Mouse (Mus musculus) embryonic facial prominence, embryonic 14.5 days (tissue): ENCODE results near the gene Gm20388. TPM values are rescaled to one million over a fixed set of nuclear protein-coding genes. Genes with fewer than 3 reads are reported as not detected.
A peak's percentile ranks its signal among the peaks of the same experiment; 100 is the strongest.

Source experiments
- ATAC-seq: fragments of 200-750 bp; cut with Nextera tagmentation; 2 replicates; pipeline ENCODE4 v1.8.0; 2017; ENCODE audit warnings: low read depth, moderate number of reproducible peaks, moderate TSS enrichment
- DNase-seq: peaks from one replicate; pipeline ENCODE4 v3.0.0-alpha.2; 2015; ENCODE audit warnings: low spot score
- H3K27ac ChIP-seq: fragments of 300-500 bp; sonication (generic); replicated peaks from 2 replicates; pipeline ENCODE4 v1.5.1; 2014; ENCODE audit warnings: low read depth, mild to moderate bottlenecking, low read length, moderate library complexity
- H3K27me3 ChIP-seq: fragments of 300-500 bp; sonication (generic); replicated peaks from 2 replicates; pipeline ENCODE4 v1.6.1; 2014; ENCODE audit warnings: low read length; ENCODE audit not compliant: control insufficient read depth, insufficient read depth
- H3K36me3 ChIP-seq: fragments of 300-500 bp; sonication (generic); 2 replicates; pipeline ENCODE4 v1.6.1; 2014; ENCODE audit warnings: low read length, mixed read lengths; ENCODE audit not compliant: control insufficient read depth, insufficient read depth
- H3K4me1 ChIP-seq: fragments of 300-500 bp; sonication (generic); 2 replicates; pipeline ENCODE4 v1.6.1; 2014; ENCODE audit warnings: antibody characterized with exemption, low read length; ENCODE audit not compliant: control insufficient read depth, insufficient read depth
- H3K4me2 ChIP-seq: fragments of 300-500 bp; sonication (generic); 2 replicates; pipeline ENCODE4 v1.6.1; 2014; ENCODE audit warnings: low read depth, mild to moderate bottlenecking, low read length, moderate library complexity, mixed read lengths
- H3K4me3 ChIP-seq: fragments of 300-500 bp; sonication (generic); 2 replicates; pipeline ENCODE4 v1.5.1; 2014; ENCODE audit warnings: low read depth, mild to moderate bottlenecking, low read length
- H3K9ac ChIP-seq: fragments of 300-500 bp; sonication (generic); 2 replicates; pipeline ENCODE4 v1.6.1; 2014; ENCODE audit warnings: low read depth, mild to moderate bottlenecking, low read length, moderate library complexity, mixed read lengths
- H3K9me3 ChIP-seq: fragments of 300-500 bp; sonication (generic); 2 replicates; pipeline ENCODE4 v1.6.1; 2016; ENCODE audit warnings: low read length; ENCODE audit not compliant: control insufficient read depth
- WGBS: fragments of 180-500 bp; shearing (Covaris S2); extraction: QIAGEN DNeasy Blood & Tissue Kit; methylation state at CpG from one replicate; pipeline ENCODE4 v1.1.7; 2014; 5-methylcytosine and 5-hydroxymethylcytosine counted together
- polyA plus RNA-seq: library from polyadenylated mRNA; unstranded; fragments of >200 nt; fragmentation: Nextera tagmentation; extraction: Ambion mirVana; gene quantifications from 2 replicates; pipeline ENCODE4 v1.2.1, GENCODE M21; 2014

Gm20388 gene
- polyA plus RNA-seq, 1 experiment from 2014 or later = not detected

DNA sequence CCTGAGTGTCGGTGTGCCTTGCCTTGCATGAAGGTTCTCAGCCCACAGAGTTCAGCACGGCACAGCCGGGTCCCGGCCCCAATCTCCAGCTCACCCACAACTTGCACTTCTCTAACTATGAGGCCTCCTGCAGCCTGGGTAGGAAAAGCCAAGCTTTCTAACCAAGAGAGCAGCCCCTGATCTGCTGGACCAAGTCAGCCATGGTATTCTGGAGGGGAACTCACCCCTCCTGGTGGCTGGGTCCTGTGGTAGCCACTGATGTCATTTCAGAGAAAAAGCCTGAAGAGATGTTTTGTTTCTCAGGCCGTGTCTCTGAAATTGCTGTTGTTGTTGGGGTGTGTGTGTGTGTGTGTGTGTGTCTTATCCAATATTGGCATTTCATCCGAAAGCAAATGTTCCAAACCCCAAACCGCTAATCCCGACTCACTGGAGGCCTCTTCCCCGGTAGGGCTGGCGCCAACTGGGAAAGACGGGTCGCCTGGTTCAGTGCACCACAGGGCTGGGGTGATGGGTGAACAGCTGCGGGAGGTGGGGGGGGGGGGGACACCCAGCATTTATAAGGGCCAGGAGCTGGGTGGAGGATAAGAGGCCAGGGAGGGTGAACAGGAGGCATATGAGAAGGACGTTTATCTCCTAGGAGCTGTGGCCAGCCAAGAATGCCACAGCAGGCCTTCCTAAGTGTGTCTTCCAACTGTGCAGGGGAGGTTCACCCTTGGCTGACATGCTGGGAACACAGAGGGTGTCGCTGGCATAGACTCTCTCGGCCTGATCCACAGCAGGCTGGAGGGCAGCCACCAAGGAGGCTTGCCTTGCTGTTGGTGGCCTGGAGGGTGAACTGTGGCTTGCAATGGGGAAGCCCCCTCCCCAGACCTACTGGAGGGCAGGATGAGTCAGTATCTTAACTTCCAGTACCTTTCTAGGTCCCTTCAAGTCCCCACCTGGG, 1286.4 kb downstream of the Gm20388 start:
- no peaks in the 10 kb centered on the region for H3K36me3 ChIP-seq
- 83% methylated on average over 16 of the region's 16 CpGs for WGBS
- no peak overlapping the region for H3K4me2 ChIP-seq
- no peak overlapping the region for H3K27ac ChIP-seq
- H3K4me3 ChIP-seq = no peak overlapping the region
- H3K4me1 ChIP-seq = peaks cover 3% of the 10 kb centered on the region; the same call in 1 of the 2 replicates
- no peaks in the 10 kb centered on the region for H3K9me3 ChIP-seq
- ATAC-seq (no peak), DNase-seq (no peak)
- H3K27me3 ChIP-seq = no peaks in the 10 kb centered on the region
- no peak overlapping the region for H3K9ac ChIP-seq

DNA sequence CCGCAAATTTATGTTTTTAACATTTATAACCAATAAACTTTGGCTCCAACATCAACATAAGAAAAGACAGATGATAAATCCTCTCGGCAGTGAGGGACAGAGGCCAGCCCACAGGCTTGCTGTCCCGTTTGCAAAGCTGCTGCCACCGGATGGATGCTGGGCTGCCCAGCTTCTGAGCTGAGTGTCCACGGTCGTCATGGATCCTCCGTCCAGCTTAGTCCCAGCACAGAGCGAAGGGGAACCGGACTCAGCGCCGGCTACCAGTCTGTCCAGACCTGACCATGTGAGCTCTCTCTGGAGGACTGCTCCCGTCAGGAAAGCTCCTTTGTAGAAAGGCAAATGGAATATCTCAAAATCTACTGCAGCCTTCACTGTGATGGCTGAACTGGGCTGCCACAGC, 1289.4 kb downstream of the Gm20388 start:
- ATAC-seq (no peak), DNase-seq (no peak)
- no peak overlapping the region; the same call in 1 of the 2 replicates for H3K27ac ChIP-seq
- H3K9me3 ChIP-seq = no peaks in the 10 kb centered on the region
- H3K4me1 ChIP-seq = peaks cover 3% of the 10 kb centered on the region; the same call in 1 of the 2 replicates
- WGBS = 44% methylated on average over 12 of the region's 12 CpGs
- no peaks in the 10 kb centered on the region for H3K36me3 ChIP-seq
- no peak overlapping the region for H3K4me3 ChIP-seq
- H3K27me3 ChIP-seq = no peaks in the 10 kb centered on the region
- H3K9ac ChIP-seq = no peak overlapping the region
- no peak overlapping the region for H3K4me2 ChIP-seq

DNA sequence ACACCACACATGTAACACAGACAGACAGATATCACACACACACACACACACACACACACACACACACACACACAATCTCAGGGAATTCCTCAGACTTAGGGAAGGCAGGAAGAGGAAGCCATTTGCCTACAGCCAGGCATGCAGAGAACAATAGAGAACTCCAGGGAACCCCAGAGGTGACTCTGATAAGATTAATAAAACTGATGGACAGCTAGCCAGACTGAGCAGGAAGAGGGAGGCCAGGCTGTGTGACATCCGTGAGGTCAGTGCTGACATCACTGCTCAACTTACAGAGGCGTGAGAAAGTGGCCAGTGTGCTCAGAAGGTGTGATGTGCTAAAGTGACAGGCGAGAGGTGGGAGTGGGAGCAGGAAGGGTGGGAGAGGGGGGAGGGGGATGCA, 1290.3 kb downstream of the Gm20388 start:
- no peaks in the 10 kb centered on the region for H3K27me3 ChIP-seq
- no peak overlapping the region for H3K4me3 ChIP-seq
- no peak overlapping the region for H3K4me2 ChIP-seq
- no peaks in the 10 kb centered on the region for H3K36me3 ChIP-seq
- H3K4me1 ChIP-seq = peaks cover 3% of the 10 kb centered on the region; the same call in 1 of the 2 replicates
- DNase-seq (peak; percentile 38), ATAC-seq (no peak)
- WGBS = 49% methylated on average over 3 of the region's 3 CpGs
- H3K9ac ChIP-seq = no peak overlapping the region
- H3K9me3 ChIP-seq = no peaks in the 10 kb centered on the region
- no peak overlapping the region for H3K27ac ChIP-seq

DNA sequence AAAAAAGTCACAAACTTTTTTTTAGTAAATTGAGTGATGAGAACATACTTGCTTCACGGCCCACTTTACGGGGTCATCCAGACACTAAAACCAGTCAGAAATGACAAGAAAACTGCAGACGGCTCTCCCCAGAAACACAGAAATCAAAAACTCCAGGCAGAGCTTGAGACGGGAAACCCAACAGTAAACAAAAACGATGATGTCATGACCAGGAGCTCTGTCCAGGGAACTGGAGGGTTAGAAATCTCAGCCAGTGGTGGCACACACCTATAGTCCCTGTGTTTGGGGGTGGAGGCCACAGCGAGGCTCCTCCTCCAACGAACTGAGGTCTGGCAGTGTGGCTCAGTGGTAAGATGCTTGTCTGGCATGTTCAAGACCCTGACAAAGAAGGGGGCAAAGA, 1291.0 kb downstream of the Gm20388 start:
- ATAC-seq (no peak), DNase-seq (no peak)
- H3K4me3 ChIP-seq = no peak overlapping the region
- no peak overlapping the region; the same call in 1 of the 2 replicates for H3K27ac ChIP-seq
- peaks cover 3% of the 10 kb centered on the region; the same call in 1 of the 2 replicates for H3K4me1 ChIP-seq
- 70% methylated on average over 7 of the region's 7 CpGs for WGBS
- no peaks in the 10 kb centered on the region for H3K36me3 ChIP-seq
- no peak overlapping the region for H3K4me2 ChIP-seq
- H3K9ac ChIP-seq = no peak overlapping the region
- H3K27me3 ChIP-seq = no peaks in the 10 kb centered on the region
- H3K9me3 ChIP-seq = no peaks in the 10 kb centered on the region

DNA sequence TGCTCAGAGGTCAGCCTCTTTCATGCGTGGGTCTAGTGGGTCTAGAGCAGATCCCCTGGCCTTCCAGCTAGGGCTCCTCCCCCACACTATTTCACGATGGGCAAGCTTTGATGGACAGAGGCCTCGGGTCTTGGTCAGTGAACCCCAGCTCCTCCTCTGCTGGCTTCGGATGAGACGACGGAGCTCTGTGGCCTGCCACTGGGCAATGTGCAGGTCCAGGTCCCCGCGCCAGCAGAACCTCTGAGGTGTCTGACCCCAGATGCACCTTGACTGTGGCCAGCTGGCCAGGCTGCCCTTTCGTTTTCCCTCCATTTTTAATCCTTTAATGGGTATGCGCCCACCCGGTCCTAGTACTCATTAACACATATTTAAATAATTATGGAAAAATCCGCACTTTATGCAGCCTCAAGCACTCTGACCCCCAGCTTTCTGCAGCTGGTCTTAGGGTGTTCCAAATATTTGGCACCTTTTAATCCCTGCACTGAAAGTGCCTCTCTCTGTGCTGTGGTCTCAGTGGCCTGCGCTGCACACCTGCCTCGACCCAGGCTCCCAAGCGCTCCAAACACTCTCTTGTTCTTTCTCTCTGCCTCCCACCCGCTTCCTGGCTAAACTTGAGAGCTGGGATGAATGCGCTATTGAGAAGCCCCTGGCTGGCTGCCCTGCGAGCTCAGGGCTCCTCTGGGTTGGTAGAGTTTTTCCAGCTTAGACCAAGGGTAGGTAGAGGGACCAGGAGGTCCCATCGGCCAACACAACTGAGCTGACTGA, 1293.2 kb downstream of the Gm20388 start:
- no peak overlapping the region for H3K4me2 ChIP-seq
- DNase-seq (peak; percentile 73), ATAC-seq (no peak)
- peaks cover 3% of the 10 kb centered on the region; the same call in 1 of the 2 replicates for H3K4me1 ChIP-seq
- no peak overlapping the region for H3K4me3 ChIP-seq
- peak overlapping the region; percentile 48 for H3K27ac ChIP-seq
- H3K9me3 ChIP-seq = no peaks in the 10 kb centered on the region
- no peaks in the 10 kb centered on the region for H3K27me3 ChIP-seq
- H3K9ac ChIP-seq = no peak overlapping the region
- WGBS = 53% methylated on average over 19 of the region's 19 CpGs
- no peaks in the 10 kb centered on the region for H3K36me3 ChIP-seq

DNA sequence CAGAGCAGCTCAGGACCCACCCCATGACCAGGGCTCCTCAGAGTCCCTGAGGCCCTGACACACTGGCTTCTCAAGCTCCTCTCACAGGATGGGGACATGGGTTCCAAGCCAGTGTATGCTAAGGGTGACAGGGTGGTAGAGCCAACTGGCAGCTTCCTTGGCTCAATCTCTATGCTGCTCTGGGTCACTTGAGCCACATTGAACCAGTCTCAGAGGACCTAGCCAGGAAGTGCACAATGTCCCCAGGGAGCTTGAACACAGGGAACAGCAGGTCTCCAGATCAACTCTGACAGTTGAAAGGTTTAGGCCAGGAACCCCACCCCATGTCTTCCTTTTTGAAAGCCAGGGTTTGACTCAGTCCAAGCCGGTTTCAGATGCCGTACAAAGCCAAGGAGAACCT, 1296.5 kb downstream of the Gm20388 start:
- Histone ChIP-seq H3K27ac (no peak overlapping the region), H3K27me3 (no peaks in the 10 kb centered on the region), H3K9ac (no peak overlapping the region), H3K9me3 (no peaks in the 10 kb centered on the region), H3K4me1 (no peaks in the 10 kb centered on the region), H3K36me3 (no peaks in the 10 kb centered on the region), H3K4me2 (no peak overlapping the region), H3K4me3 (no peak overlapping the region)
- DNase-seq = no peak
- no peak for ATAC-seq
- WGBS = 83% methylated on average over 2 of the region's 2 CpGs

DNA sequence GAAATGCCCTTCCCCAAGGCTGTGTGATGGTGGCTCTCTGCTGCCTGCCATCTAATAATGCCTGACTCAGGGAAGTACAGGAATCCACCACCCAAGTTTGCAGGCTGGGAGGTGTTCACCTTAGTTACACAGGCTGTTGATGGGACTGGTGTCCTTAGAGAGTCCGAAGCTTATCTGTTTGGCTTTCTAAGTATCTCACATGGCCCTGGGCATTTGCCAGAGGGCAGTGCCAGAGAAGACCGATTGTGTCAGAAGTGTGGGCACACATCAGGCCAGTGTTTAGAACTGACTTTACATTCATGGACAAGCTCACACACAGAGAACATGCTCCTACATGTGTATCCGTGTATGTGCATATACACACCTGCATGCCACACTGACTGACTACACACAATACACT, 1300.0 kb downstream of the Gm20388 start:
- H3K9me3 ChIP-seq = peaks cover 7% of the 10 kb centered on the region; the same call in 1 of the 2 replicates
- H3K4me1 ChIP-seq = no peaks in the 10 kb centered on the region

DNA sequence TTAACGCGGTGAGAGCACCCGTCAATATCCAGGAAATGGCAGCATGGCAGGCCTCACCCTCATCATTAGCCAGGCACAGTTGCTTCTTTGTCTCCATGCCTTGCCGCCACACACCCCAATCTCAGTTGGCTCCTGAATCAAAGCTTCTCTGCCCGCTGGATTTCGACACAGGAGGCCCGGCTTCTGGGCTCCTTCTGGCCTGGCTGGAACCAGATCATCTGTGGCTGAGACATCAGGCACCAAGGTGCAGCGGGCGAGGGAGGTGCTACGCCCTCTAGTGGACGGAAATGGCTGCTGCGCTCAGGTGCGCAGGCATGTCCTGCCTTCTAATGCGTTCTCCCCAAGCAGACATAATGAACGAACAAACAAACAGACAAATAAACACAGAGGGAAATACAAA, 1302.6 kb downstream of the Gm20388 start:
- ATAC-seq (no peak), DNase-seq (peak; percentile 43)
- 47% methylated on average over 15 of the region's 15 CpGs for WGBS
- no peaks in the 10 kb centered on the region for H3K36me3 ChIP-seq
- H3K9me3 ChIP-seq = peaks cover 7% of the 10 kb centered on the region; the same call in 1 of the 2 replicates
- H3K4me2 ChIP-seq = no peak overlapping the region
- H3K27ac ChIP-seq = peak overlapping the region; percentile 28; the same call in 1 of the 2 replicates
- no peaks in the 10 kb centered on the region for H3K27me3 ChIP-seq
- no peak overlapping the region for H3K4me3 ChIP-seq
- H3K9ac ChIP-seq = no peak overlapping the region
- no peaks in the 10 kb centered on the region for H3K4me1 ChIP-seq

More for the DNA sequence above, 1300.0 kb downstream of the Gm20388 start:
- DNase-seq (no peak), ATAC-seq (no peak)
- Histone ChIP-seq H3K4me2 (no peak overlapping the region), H3K4me3 (no peak overlapping the region), H3K36me3 (no peaks in the 10 kb centered on the region), H3K27me3 (no peaks in the 10 kb centered on the region), H3K27ac (no peak overlapping the region), H3K9ac (no peak overlapping the region)
- 93% methylated on average over 3 of the region's 3 CpGs for WGBS
